Mouse (Mus musculus) spleen, adult 2 months (tissue): ENCODE results near the gene Ift140. TPM values are rescaled to one million over a fixed set of nuclear protein-coding genes. Genes with fewer than 3 reads are reported as not detected.

Experiments used
- DNase-seq, 2 experiments: peaks; one replicate each; pipeline versions ENCODE4 v3.0.0 to v3.0.0-alpha.2; 2012 to 2021; ENCODE audit warnings: low spot score in 2 of 2, low read depth in 1 of 2
- H3K27ac ChIP-seq: fragments of 200-500 bp; 2 replicates; pipeline ENCODE4 v1.5.1; 2012; ENCODE audit warnings: low read length, inconsistent platforms; ENCODE audit not compliant: insufficient read depth
- H3K27me3 ChIP-seq: fragments of 200-500 bp; 2 replicates; pipeline ENCODE4 v1.6.1; 2012; ENCODE audit warnings: mild to moderate bottlenecking, moderate library complexity, low read length, inconsistent platforms; ENCODE audit not compliant: control insufficient read depth, insufficient read depth
- H3K36me3 ChIP-seq: fragments of 200-500 bp; 2 replicates; pipeline ENCODE4 v1.6.1; 2012; ENCODE audit warnings: mild to moderate bottlenecking, low read length, inconsistent platforms; ENCODE audit not compliant: control insufficient read depth, insufficient read depth
- H3K4me1 ChIP-seq: fragments of 200-500 bp; 2 replicates; pipeline ENCODE4 v1.6.1; 2011; ENCODE audit warnings: inconsistent platforms; ENCODE audit not compliant: control insufficient read depth, insufficient read depth, insufficient read length
- H3K4me3 ChIP-seq: fragments of 200-500 bp; 2 replicates; pipeline ENCODE4 v1.5.1; 2011; ENCODE audit warnings: mild to moderate bottlenecking, inconsistent platforms; ENCODE audit not compliant: insufficient read depth, insufficient read length; ENCODE audit errors: extremely low read depth
- CTCF ChIP-seq: fragments of 200-500 bp; IDR thresholded peaks from 2 replicates; pipeline ENCODE4 v1.5.1; 2011; ENCODE audit warnings: mild to moderate bottlenecking, inconsistent platforms; ENCODE audit not compliant: insufficient read depth, insufficient read length, insufficient replicate concordance; ENCODE audit errors: extremely low read depth
- POLR2A ChIP-seq: fragments of 200-500 bp; IDR thresholded peaks from 2 replicates; pipeline ENCODE4 v1.6.1; 2011; ENCODE audit warnings: low read depth, low read length, inconsistent platforms
- WGBS: fragments of 180-500 bp; shearing (Covaris S2); methylation state at CpG from one replicate; pipeline ENCODE4 v1.1.7; 2018; 5-methylcytosine and 5-hydroxymethylcytosine counted together
- polyA plus RNA-seq: library from polyadenylated mRNA; depleted of rRNA; stranded (reverse); fragments of >200 nt; gene quantifications from 2 replicates; pipeline ENCODE4 v1.2.3, GENCODE M21; 2012

Ift140 gene
- polyA plus RNA-seq, 1 experiment = 31.5 TPM

DNA sequence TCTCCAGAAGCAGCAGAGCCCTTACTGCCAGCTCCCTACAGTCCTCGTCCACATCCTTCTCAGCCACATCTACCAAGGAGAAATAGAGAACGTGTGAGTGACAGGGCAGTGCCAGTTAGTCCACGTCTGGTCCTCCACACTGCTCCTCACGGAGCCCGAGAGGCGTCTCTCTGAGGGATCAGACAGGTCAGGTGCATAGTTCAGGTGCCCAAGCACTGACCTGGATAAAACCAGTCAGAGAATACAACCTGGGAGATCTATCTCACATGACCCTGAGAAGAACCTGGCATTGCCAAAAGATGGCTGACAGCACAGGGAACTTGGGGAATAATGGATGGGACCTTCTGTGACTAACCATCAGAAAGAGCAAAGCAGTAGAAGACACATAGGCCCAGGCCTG lies 84.2 kb downstream of the Ift140 start:
- H3K27ac ChIP-seq = no peak overlapping the region
- H3K4me3 ChIP-seq = no peak overlapping the region
- H3K36me3 ChIP-seq = peaks cover 40% of the 10 kb centered on the region
- DNase-seq = no peak
- WGBS = 95% methylated on average over 6 of the region's 6 CpGs
- no peaks in the 10 kb centered on the region for H3K27me3 ChIP-seq
- H3K4me1 ChIP-seq = no peaks in the 10 kb centered on the region
- TF ChIP-seq POLR2A (no peak), CTCF (no peak)

- no peak overlapping the region for H3K27ac ChIP-seq
- no peaks in the 10 kb centered on the region for H3K4me1 ChIP-seq
- no peak for TF ChIP-seq POLR2A
- TF ChIP-seq CTCF = no peak
- H3K4me3 ChIP-seq = no peak overlapping the region
- no peaks in the 10 kb centered on the region for H3K27me3 ChIP-seq
- DNase-seq = no peak
- H3K36me3 ChIP-seq = peaks cover 45% of the 10 kb centered on the region
- WGBS = 92% methylated on average over 11 of the region's 11 CpGs
Observed at GRCm38 (mm10) chr17:25101338-25101737, 85.5 kb downstream of the Ift140 start.

- Histone ChIP-seq H3K4me1 (no peaks in the 10 kb centered on the region), H3K4me3 (no peak overlapping the region), H3K27ac (no peak overlapping the region), H3K36me3 (peaks cover 22% of the 10 kb centered on the region), H3K27me3 (no peaks in the 10 kb centered on the region)
- 92% methylated on average over 13 of the region's 16 CpGs for WGBS
- no peak for TF ChIP-seq POLR2A
- no peak for TF ChIP-seq CTCF
- DNase-seq = no peak
Observed at GRCm38 (mm10) chr17:25107786-25108185, 91.9 kb downstream of the Ift140 start.

- H3K27me3 ChIP-seq = no peaks in the 10 kb centered on the region
- H3K4me1 ChIP-seq = no peaks in the 10 kb centered on the region
- TF ChIP-seq CTCF (peak; percentile 33; the same call in 1 of the 2 replicates), POLR2A (no peak)
- no peak overlapping the region for H3K27ac ChIP-seq
- H3K36me3 ChIP-seq = peaks cover 12% of the 10 kb centered on the region
- peak in 1 of 2 experiments; percentile 20 for DNase-seq
- no peak overlapping the region for H3K4me3 ChIP-seq
- 95% methylated on average over 2 of the region's 2 CpGs for WGBS
Observed at GRCm38 (mm10) chr17:25109578-25109977, 93.7 kb downstream of the Ift140 start.

- Histone ChIP-seq H3K27me3 (no peaks in the 10 kb centered on the region), H3K4me1 (peaks cover 4% of the 10 kb centered on the region; the same call in 1 of the 2 replicates), H3K27ac (no peak overlapping the region), H3K36me3 (peaks cover 9% of the 10 kb centered on the region), H3K4me3 (no peak overlapping the region)
- no peak for DNase-seq
- WGBS = 95% methylated on average over 6 of the region's 6 CpGs
- TF ChIP-seq CTCF (no peak), POLR2A (no peak)
Observed at GRCm38 (mm10) chr17:25110590-25110989, 94.7 kb downstream of the Ift140 start.

GRCm38 (mm10) chr17:25111220-25111619 lies 95.3 kb downstream of the Ift140 start:
- no peak overlapping the region for H3K27ac ChIP-seq
- peaks cover 6% of the 10 kb centered on the region; the same call in 1 of the 2 replicates for H3K4me1 ChIP-seq
- H3K27me3 ChIP-seq = no peaks in the 10 kb centered on the region
- no peak for TF ChIP-seq CTCF
- TF ChIP-seq POLR2A = no peak
- H3K36me3 ChIP-seq = peaks cover 7% of the 10 kb centered on the region
- no peak overlapping the region for H3K4me3 ChIP-seq
- DNase-seq = no peak
- 90% methylated on average over 5 of the region's 5 CpGs for whole genome bisulfite sequencing

DNA sequence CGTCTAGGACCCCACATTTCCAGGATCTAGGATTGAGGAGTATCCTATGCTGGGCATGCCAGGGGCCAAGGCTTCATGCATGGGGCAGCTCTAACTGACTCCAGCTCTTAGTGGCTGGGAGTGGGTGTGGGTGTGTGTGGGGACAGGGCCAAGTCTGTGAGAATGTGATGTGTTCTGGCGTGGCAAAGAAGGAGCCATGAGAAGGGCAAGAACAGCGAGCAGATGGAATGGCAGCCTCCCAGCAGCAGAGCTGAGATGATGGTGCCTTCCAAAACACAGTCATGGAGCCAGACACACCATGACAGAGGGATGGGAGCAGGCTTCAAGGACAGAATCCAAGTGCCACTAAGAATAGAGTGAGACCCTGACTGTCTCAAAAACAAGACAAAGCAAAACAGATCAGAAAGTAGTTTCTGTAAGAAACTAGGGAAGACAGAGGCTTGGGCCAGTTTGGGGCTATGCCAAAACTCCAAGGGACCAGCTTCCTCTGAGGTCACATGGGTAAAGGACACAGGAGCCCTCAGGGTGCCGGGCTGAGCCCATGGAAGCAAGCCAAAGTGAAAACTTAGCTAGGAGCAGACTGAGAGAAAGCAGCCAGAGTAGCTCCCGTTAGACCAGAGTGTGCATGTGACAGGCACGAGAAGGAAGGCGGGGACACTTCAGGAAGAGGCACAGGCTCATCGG lies 96.0 kb downstream of the Ift140 start:
- Histone ChIP-seq H3K4me1 (peaks cover 8% of the 10 kb centered on the region; the same call in 1 of the 2 replicates), H3K27ac (no peak overlapping the region), H3K4me3 (no peak overlapping the region), H3K36me3 (peaks cover 2% of the 10 kb centered on the region), H3K27me3 (no peaks in the 10 kb centered on the region)
- WGBS = 83% methylated on average over 8 of the region's 8 CpGs
- TF ChIP-seq CTCF (no peak), POLR2A (no peak)
- no peak for DNase-seq
